Mouse (Mus musculus): ENCODE results near the gene Bad. TPM values are rescaled to one million over a fixed set of nuclear protein-coding genes. Genes with fewer than 3 reads are reported as not detected.

Gene Bad
- polyA plus RNA-seq, 1 experiment from 2014 or later: 90.4 TPM

GRCm38 (mm10) chr19:6975537-6976521 lies 34.2 kb downstream of the Bad start, which contains the start of gene Plcb3:
Gene Plcb3, minus strand, starts transcription at chr19:6976470.
- Histone ChIP-seq H3K4me3 (peak within 1 kb of the TSS; percentile 69), H3K27me3 (peaks cover under 1% of the 10 kb centered on the region; the same call in 1 of the 2 replicates), H3K9me3 (no peaks in the 10 kb centered on the region), H3K4me1 (replicated peaks) (peaks cover 60% of the 10 kb centered on the region), H3K27ac (replicated peaks) (peak within 1 kb of the TSS; percentile 96), H3K36me3 (peaks cover 19% of the 10 kb centered on the region), H3K9ac (peak within 1 kb of the TSS; percentile 89), H3K4me2 (peak within 1 kb of the TSS; percentile 92)
- WGBS: 0% methylated on average over 16 of the region's 16 CpGs
- no peak for ATAC-seq (ENCODE audit: low read depth)

GRCm38 (mm10) chr19:6977759-6978638 lies 36.3 kb downstream of the Bad start:
- Histone ChIP-seq H3K9ac (peak overlapping the region; percentile 73), H3K4me3 (peak overlapping the region; percentile 63), H3K36me3 (peaks cover 29% of the 10 kb centered on the region), H3K27me3 (no peaks in the 10 kb centered on the region), H3K9me3 (no peaks in the 10 kb centered on the region), H3K4me2 (peak overlapping the region; percentile 92), H3K4me1 (replicated peaks) (peaks cover 55% of the 10 kb centered on the region), H3K27ac (replicated peaks) (peak overlapping the region; percentile 94)
- ATAC-seq (ENCODE audit: low read depth): no peak
- 85% methylated on average over 13 of the region's 13 CpGs for WGBS

DNA sequence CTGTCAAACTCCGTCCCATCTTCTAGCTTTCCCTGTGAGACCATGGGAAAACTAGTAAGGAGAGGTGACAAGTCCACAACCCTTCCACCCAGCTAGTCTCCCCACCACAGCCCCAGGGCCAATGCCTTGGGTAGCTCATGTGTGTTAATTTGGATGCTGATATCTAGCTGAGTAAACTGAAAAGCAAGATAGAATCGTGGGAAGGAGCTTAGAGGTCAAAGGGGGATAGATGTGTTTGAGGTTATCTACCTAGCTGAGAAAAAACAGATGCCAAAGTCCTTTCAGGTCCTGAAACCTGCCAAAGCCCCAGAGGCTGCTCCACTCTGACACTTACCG lies 36.9 kb downstream of the Bad start:
- Histone ChIP-seq H3K36me3 (peaks cover 33% of the 10 kb centered on the region), H3K4me1 (replicated peaks) (peaks cover 55% of the 10 kb centered on the region), H3K9ac (peak overlapping the region; percentile 73), H3K4me3 (peak overlapping the region; percentile 63), H3K27me3 (no peaks in the 10 kb centered on the region), H3K9me3 (no peaks in the 10 kb centered on the region), H3K4me2 (peak overlapping the region; percentile 92), H3K27ac (replicated peaks) (peak overlapping the region; percentile 94)
- WGBS: 58% methylated on average over 3 of the region's 3 CpGs
- no peak for ATAC-seq (ENCODE audit: low read depth)

DNA sequence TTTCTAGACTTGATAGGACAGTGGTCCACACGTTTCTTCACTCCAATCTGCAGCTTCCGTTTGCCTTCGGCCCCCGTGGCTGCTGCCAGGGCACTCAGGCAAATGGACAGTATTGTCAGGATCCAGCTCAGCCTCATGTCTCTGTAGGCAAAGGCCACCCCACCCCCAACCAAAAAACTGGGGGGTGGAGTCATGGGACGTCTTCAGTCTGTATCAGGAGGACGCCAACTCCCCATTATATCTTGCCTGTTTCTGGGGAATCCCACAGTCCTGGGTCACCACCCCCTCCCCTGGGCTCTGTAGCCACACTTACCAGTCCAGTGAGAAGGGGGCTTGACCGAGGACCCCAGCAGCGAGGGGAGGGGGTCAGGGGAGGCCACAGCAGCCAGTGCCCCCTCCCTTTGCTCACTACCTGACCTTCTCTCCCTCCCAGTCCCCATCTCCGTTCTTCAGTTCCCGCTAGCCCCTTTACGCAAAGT lies 37.4 kb downstream of the Bad start:
- H3K9me3 ChIP-seq: no peaks in the 10 kb centered on the region
- peak overlapping the region; percentile 92 for H3K4me2 ChIP-seq
- H3K27ac ChIP-seq (replicated peaks): peak overlapping the region; percentile 94
- ATAC-seq (ENCODE audit: low read depth): no peak
- peak overlapping the region; percentile 63 for H3K4me3 ChIP-seq
- WGBS: 12% methylated on average over 11 of the region's 11 CpGs
- peaks cover 50% of the 10 kb centered on the region for H3K4me1 ChIP-seq (replicated peaks)
- H3K27me3 ChIP-seq: no peaks in the 10 kb centered on the region
- peak overlapping the region; percentile 73 for H3K9ac ChIP-seq
- peaks cover 37% of the 10 kb centered on the region for H3K36me3 ChIP-seq

- Histone ChIP-seq H3K36me3 (peaks cover 41% of the 10 kb centered on the region), H3K4me2 (peak overlapping the region; percentile 92), H3K27me3 (no peaks in the 10 kb centered on the region), H3K4me3 (peak overlapping the region; percentile 63), H3K4me1 (replicated peaks) (peaks cover 49% of the 10 kb centered on the region), H3K9ac (peak overlapping the region; percentile 80), H3K27ac (replicated peaks) (peak overlapping the region; percentile 94), H3K9me3 (no peaks in the 10 kb centered on the region)
- ATAC-seq (ENCODE audit: low read depth): peak; percentile 88
- 2% methylated on average over 59 of the region's 59 CpGs for WGBS
Observed at GRCm38 (mm10) chr19:6979486-6980380, 38.1 kb downstream of the Bad start.

DNA sequence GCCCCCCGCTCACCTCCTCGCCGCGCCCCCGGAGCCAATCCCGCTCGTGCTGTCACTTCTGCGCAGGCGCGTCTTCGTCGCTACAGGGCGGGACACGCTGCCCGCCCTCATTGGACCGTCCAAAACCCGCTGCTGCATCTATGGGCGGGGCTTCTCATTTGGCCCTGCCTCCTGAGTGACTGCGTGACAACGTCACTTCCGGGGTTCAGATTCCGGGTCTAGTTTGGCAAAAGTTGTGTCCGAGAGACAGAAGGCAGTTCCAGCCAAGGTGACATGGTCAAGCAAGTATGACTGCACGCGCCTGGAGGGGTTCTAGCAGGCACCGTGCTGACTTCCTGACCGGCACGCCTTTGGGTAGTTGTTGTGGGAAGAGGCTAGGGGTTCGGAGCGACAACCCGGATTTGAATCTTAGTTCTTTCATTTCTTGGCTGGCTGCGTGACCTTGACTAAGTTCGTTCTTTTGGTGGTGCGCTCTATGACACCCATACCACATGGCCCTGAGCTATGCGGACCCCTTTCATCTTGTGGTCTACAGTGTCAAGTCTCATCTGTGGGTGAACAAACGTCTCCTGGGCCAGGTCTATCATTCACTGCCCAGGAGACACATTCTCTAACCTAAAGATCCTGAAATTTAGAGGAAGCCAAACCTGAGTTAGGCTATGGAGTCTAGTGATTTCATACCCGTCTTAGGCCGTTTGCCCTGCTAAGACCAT lies 38.9 kb downstream of the Bad start, which contains the start of gene Fkbp2:
Gene Fkbp2 (minus strand): TSS at position 121 of the 713 bp plus-strand sequence.
- ATAC-seq (ENCODE audit: low read depth): peak; percentile 92
- peaks cover 49% of the 10 kb centered on the region for H3K36me3 ChIP-seq
- 2% methylated on average over 38 of the region's 38 CpGs for WGBS

GRCm38 (mm10) chr19:6981465-6981864 lies 39.8 kb downstream of the Bad start:
- Histone ChIP-seq H3K27ac (replicated peaks) (no peak overlapping the region), H3K36me3 (peaks cover 50% of the 10 kb centered on the region), H3K9ac (no peak overlapping the region), H3K27me3 (no peaks in the 10 kb centered on the region), H3K4me2 (peak overlapping the region; percentile 92; the same call in 1 of the 2 replicates), H3K4me1 (replicated peaks) (peaks cover 46% of the 10 kb centered on the region), H3K9me3 (no peaks in the 10 kb centered on the region), H3K4me3 (peak overlapping the region; percentile 63; the same call in 1 of the 2 replicates)
- no peak for ATAC-seq (ENCODE audit: low read depth)
- 90% methylated on average over 4 of the region's 4 CpGs for WGBS

More for the DNA sequence above, 38.9 kb downstream of the Bad start, which contains the start of gene Fkbp2:
- H3K4me2 ChIP-seq: peak within 1 kb of the TSS; percentile 92
- H3K9me3 ChIP-seq: no peaks in the 10 kb centered on the region
- H3K4me3 ChIP-seq: peak within 1 kb of the TSS; percentile 63
- peak within 1 kb of the TSS; percentile 94 for H3K27ac ChIP-seq (replicated peaks)
- no peaks in the 10 kb centered on the region for H3K27me3 ChIP-seq
- H3K9ac ChIP-seq: peak within 1 kb of the TSS; percentile 80
- peaks cover 49% of the 10 kb centered on the region for H3K4me1 ChIP-seq (replicated peaks)

DNA sequence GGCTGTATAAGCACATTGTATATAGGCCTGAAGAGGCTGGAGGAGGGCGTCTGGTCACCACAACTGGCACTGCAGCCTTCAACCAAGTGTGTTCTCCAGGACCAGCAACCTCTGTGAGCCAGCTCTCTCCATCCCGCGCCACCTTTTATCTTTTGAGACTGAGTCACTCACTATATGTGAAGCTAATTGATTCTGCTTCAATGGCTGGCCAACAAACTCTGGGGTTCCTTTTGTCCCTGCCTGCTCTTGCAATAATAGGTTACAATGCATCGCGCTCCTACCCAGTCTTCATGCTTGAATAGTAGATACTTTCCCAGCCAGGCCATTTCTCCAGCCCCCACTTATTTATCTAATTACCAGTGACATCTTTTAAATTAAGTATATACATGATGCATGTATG lies 42.0 kb downstream of the Bad start:
- Histone ChIP-seq H3K27ac (replicated peaks) (0 out of 2 replicates have a peak overlapping the region, but pooled peaks have one; percentile 4), H3K4me2 (no peak overlapping the region), H3K27me3 (no peaks in the 10 kb centered on the region), H3K9ac (no peak overlapping the region), H3K4me1 (replicated peaks) (peaks cover 41% of the 10 kb centered on the region), H3K9me3 (no peaks in the 10 kb centered on the region), H3K36me3 (peaks cover 31% of the 10 kb centered on the region), H3K4me3 (no peak overlapping the region)
- WGBS: 39% methylated on average over 5 of the region's 5 CpGs
- ATAC-seq (ENCODE audit: low read depth): no peak

- Histone ChIP-seq H3K9me3 (no peaks in the 10 kb centered on the region), H3K27me3 (no peaks in the 10 kb centered on the region), H3K4me3 (no peak overlapping the region), H3K4me2 (no peak overlapping the region), H3K9ac (no peak overlapping the region), H3K36me3 (peaks cover 31% of the 10 kb centered on the region), H3K27ac (replicated peaks) (no peak overlapping the region), H3K4me1 (replicated peaks) (peaks cover 31% of the 10 kb centered on the region)
- no peak for ATAC-seq (ENCODE audit: low read depth)
- 80% methylated on average over 19 of the region's 19 CpGs for WGBS
Observed at GRCm38 (mm10) chr19:6985300-6985699, 43.6 kb downstream of the Bad start.

GRCm38 (mm10) chr19:6985951-6986708 lies 44.5 kb downstream of the Bad start:
- H3K4me1 ChIP-seq (replicated peaks): peaks cover 25% of the 10 kb centered on the region
- whole genome bisulfite sequencing: 75% methylated on average over 10 of the region's 10 CpGs
- no peak for ATAC-seq (ENCODE audit: low read depth)
- H3K4me3 ChIP-seq: peak overlapping the region; percentile 78
- no peaks in the 10 kb centered on the region for H3K27me3 ChIP-seq
- no peaks in the 10 kb centered on the region for H3K9me3 ChIP-seq
- peak overlapping the region; percentile 87 for H3K4me2 ChIP-seq
- H3K36me3 ChIP-seq: peaks cover 31% of the 10 kb centered on the region
- peak overlapping the region; percentile 93 for H3K9ac ChIP-seq
- H3K27ac ChIP-seq (replicated peaks): 0 out of 2 replicates have a peak overlapping the region, but pooled peaks have one; percentile 84
